Mouse (Mus musculus) liver, embryonic 18 days (tissue): Measurements from ENCODE around the gene Rnf215. TPM values are rescaled to one million over a fixed set of nuclear protein-coding genes. Genes with fewer than 3 reads are reported as not detected.

Source experiments
- polyA plus RNA-seq: library from polyadenylated mRNA; depleted of rRNA; stranded (reverse); fragments of >200 nt; gene quantifications from 2 replicates; pipeline ENCODE4 v1.2.3, GENCODE M21; 2012; rRNA removed

Rnf215 gene
- polyA plus RNA-seq = 6.7 and 6.8 TPM in 2 replicates

DNA sequence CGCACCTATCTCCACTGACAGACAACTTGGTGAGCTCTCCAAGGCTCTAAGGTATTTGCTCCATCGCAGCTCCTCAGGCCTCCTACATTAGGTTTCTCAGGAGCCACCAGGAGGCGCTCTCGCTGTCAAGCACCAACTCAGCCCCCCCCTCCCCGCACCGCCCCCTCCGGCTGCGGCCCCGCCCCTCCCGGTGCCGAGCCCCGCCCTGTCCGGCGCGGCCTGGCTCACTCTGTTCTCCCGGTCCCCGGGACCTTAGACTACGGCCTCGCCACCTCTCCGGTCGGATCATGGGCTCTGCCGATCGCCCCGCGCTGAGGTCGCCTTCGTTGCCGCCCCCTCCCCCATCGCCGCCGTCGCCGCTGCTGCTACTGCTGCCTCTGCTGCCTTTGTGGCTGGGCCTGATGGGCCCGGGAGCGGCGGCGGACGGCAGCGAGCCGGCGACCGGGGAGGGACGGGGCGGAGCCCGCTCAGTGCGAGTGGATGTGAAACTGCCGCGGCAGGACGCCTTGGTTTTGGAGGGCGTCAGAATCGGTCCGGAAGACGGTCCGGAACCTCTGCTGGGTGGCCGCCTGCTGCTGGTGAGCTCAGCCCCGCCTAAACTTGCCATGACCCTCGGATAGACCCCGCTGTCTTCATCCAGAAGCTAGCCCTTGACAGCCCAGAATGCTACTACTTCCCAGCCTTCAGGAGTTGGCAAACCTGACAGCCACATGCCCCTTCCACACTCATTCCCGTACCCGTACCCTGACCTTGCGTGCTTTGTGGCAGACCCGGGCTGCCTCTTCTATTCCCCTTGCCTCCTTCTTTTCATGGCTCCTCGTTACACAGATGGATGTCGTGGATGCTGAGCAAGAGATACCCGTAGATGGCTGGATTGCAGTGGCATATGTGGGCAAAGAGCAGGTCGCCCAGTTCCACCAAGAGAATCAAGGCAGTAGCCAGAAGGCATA, at the start of gene Rnf215:
Gene Rnf215, plus strand, starts transcription at position 217 of the 950 bp plus-strand sequence.

DNA sequence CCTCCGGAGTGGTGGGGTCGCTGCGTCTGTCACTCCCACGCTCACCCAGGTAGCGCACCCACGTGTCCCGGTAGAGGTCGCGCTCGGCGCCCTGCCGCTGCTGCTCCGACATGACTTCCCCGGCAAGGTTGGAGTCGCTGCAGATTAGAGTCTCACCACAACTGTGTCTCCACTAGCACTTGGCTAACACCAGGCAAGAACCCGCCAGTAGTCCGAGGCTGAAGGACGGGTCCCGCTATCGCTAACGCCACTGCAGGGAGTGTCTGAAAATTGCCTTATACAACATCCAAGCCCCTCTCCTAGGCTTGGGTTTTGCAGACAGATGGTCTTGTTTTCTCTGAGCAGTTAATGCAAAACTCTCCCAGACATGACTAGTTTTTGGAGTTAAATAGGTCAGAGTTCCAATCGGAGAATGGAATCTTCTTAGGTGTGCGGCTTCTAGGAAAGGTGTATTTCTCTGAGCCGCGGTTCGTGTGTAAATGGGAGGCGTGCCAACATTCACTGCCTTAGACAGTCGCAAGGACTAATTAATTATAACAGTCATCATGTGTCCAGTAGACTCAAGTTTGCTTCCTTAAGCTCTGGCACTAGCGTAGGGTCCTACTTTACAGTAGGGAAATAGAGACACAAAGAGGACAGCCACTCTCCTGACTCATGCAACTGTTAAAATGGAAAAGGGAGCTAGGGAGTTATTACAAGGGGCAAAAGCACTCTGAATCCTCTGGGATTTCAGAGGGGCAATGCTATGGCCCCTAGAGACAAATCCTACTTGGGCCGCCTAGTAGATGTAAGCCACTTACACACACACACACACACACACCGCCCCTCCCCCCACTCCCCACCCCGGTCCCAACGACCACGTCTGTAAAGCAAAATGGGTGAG, 39.6 kb upstream of the Rnf215 start, which contains the start of gene Mtfp1:
Gene Mtfp1, minus strand, starts transcription at position 275 of the 883 bp plus-strand sequence.

GRCm38 (mm10) chr11:4122742-4123579, 12.0 kb upstream of the Rnf215 start, which contains the start of gene Sec14l2:
Gene Sec14l2, minus strand, starts transcription at chr11:4123415.

GRCm38 (mm10) chr11:4159808-4160708, 25.1 kb downstream of the Rnf215 start, which contains the start of the genes Ccdc157 and Sf3a1:
Gene Ccdc157, minus strand, starts transcription at chr11:4160293.
Gene Sf3a1, plus strand, starts transcription at chr11:4160350.

DNA sequence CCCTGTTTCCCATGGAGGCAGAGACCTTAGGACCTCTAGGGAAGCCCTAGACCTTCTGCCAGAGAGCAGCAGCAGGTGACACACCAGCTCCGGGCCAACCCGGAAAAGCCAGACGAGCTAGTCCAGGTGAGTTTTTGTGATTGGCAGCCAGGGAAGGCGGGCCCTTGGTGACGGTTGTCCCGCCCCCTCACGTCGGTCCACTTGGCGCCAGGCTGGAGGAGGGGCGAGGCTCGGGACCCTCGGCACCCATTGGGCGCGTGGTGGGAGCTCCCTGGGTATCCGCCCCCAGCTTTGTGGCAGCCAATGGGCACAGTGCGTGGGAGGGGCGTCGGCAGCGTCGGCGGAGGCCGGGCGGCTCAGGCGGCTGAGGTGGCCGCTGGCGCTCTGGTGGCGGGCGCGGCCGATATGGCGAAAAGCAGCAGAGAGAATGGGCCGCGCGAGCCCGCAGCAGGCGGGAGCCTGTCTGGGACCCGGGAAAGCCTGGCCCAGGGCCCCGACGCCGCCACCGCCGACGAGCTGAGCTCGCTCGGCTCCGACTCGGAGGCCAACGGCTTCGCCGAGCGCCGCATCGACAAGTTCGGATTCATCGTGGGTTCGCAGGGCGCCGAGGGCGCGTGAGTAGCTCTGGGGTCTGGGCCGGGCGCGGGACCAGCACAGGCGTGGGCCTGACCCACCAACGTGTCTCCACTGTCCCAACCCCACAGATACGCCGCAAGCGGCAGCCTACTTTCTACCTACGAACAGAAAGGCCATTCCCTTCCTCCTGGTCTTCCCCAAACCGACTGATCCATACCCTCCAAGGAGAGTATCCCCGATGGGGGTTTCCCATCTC, 51.7 kb downstream of the Rnf215 start, which contains the start of gene Tbc1d10a:
Gene Tbc1d10a, plus strand, starts transcription at position 304 of the 832 bp plus-strand sequence.

Other genes with a start within 250 kb of the Rnf215 start
- 0.01 and 0.02 TPM in 2 replicates for gene 4921536K21Rik, start 240.1 kb upstream of the Rnf215 start, polyA plus RNA-seq
- 0.13 and 0.14 TPM in 2 replicates for gene Dusp18, start 240.0 kb upstream of the Rnf215 start, polyA plus RNA-seq
- gene Slc35e4, start 220.5 kb upstream of the Rnf215 start, polyA plus RNA-seq = 0.34 and 0.35 TPM in 2 replicates
- gene Tcn2, start 203.0 kb upstream of the Rnf215 start, polyA plus RNA-seq = 54.0 and 56.8 TPM in 2 replicates
- 29.9 and 30.8 TPM in 2 replicates for gene Pes1, start 171.2 kb upstream of the Rnf215 start, polyA plus RNA-seq
- not detected in 2 replicates for gene 4930556J24Rik, start 158.4 kb upstream of the Rnf215 start, polyA plus RNA-seq
- 5.6 and 7.7 TPM in 2 replicates for gene Gal3st1, start 151.6 kb upstream of the Rnf215 start, polyA plus RNA-seq
- gene Sec14l4, start 103.7 kb upstream of the Rnf215 start, polyA plus RNA-seq = 9.2 and 11.1 TPM in 2 replicates
- not detected in 2 replicates for gene Sec14l3, start 70.4 kb upstream of the Rnf215 start, polyA plus RNA-seq
- 13.4 and 13.6 TPM in 2 replicates for gene Mtfp1, start 39.8 kb upstream of the Rnf215 start, polyA plus RNA-seq
- gene Sec14l2, start 11.8 kb upstream of the Rnf215 start, polyA plus RNA-seq = 42.8 and 52.5 TPM in 2 replicates
- 1.2 and 1.3 TPM in 2 replicates for gene Ccdc157, start 25.1 kb downstream of the Rnf215 start, polyA plus RNA-seq
- 9.9 and 11.3 TPM in 2 replicates for gene Sf3a1, start 25.1 kb downstream of the Rnf215 start, polyA plus RNA-seq
- gene Tbc1d10a, start 51.6 kb downstream of the Rnf215 start, polyA plus RNA-seq = 9.5 and 10.3 TPM in 2 replicates
- gene Castor1, start 83.0 kb downstream of the Rnf215 start, polyA plus RNA-seq = 1.0 and 1.2 TPM in 2 replicates
- gene Osm, start 101.2 kb downstream of the Rnf215 start, polyA plus RNA-seq = 1.3 and 1.5 TPM in 2 replicates
- 0.09 and 0.11 TPM in 2 replicates for gene Lif, start 122.4 kb downstream of the Rnf215 start, polyA plus RNA-seq